Mouse (Mus musculus) limb, embryonic 14.5 days (tissue): ENCODE measurements around the gene Gale. TPM values are rescaled to one million over a fixed set of nuclear protein-coding genes. Genes with fewer than 3 reads are reported as not detected.

Source experiments
- ATAC-seq: fragments of 200-750 bp; cut with Nextera tagmentation; 2 replicates; pipeline ENCODE4 v1.8.0; 2017; ENCODE audit warnings: low read depth, moderate number of reproducible peaks, moderate TSS enrichment; ENCODE audit not compliant: low FRiP score
- DNase-seq: peaks from one replicate; pipeline ENCODE4 v3.0.0-alpha.2; 2015; ENCODE audit warnings: low spot score
- H3K27ac ChIP-seq: fragments of 300-500 bp; sonication (generic); replicated peaks from 2 replicates; pipeline ENCODE4 v1.5.1; 2014; ENCODE audit warnings: low read depth, mild to moderate bottlenecking, low read length, moderate library complexity, mixed read lengths
- H3K27me3 ChIP-seq: fragments of 300-500 bp; sonication (generic); 2 replicates; pipeline ENCODE4 v1.6.1; 2014; ENCODE audit warnings: low read length, mixed read lengths; ENCODE audit not compliant: control insufficient read depth, insufficient read depth
- H3K36me3 ChIP-seq: fragments of 300-500 bp; sonication (generic); 2 replicates; pipeline ENCODE4 v1.6.1; 2014; ENCODE audit warnings: mild to moderate bottlenecking, low read length, moderate library complexity, mixed read lengths; ENCODE audit not compliant: control insufficient read depth, insufficient read depth
- H3K4me1 ChIP-seq: fragments of 300-500 bp; sonication (generic); 2 replicates; pipeline ENCODE4 v1.6.1; 2014; ENCODE audit warnings: antibody characterized with exemption, low read length, mixed read lengths; ENCODE audit not compliant: control insufficient read depth, insufficient read depth
- H3K4me2 ChIP-seq: fragments of 300-500 bp; sonication (generic); replicated peaks from 2 replicates; pipeline ENCODE4 v1.6.1; 2014; ENCODE audit warnings: low read depth, mild to moderate bottlenecking, low read length, moderate library complexity; ENCODE audit not compliant: severe bottlenecking
- H3K4me3 ChIP-seq: fragments of 300-500 bp; sonication (generic); replicated peaks from 2 replicates; pipeline ENCODE4 v1.5.1; 2014; ENCODE audit warnings: low read length
- H3K9ac ChIP-seq: fragments of 300-500 bp; sonication (generic); 2 replicates; pipeline ENCODE4 v1.6.1; 2014; ENCODE audit warnings: mild to moderate bottlenecking, low read depth, low read length, moderate library complexity; ENCODE audit not compliant: severe bottlenecking
- H3K9me3 ChIP-seq: fragments of 300-500 bp; sonication (generic); 2 replicates; pipeline ENCODE4 v1.6.1; 2016; ENCODE audit warnings: low read length; ENCODE audit not compliant: control insufficient read depth
- POLR2A ChIP-seq: fragments of 200-500 bp; IDR thresholded peaks from 2 replicates; pipeline ENCODE4 v1.8.0; 2012; ENCODE audit warnings: inconsistent platforms, mild to moderate bottlenecking, moderate library complexity, borderline replicate concordance; ENCODE audit not compliant: insufficient read depth, insufficient read length; ENCODE audit errors: extremely low read depth
- WGBS: fragments of 180-500 bp; shearing (Covaris S2); extraction: QIAGEN DNeasy Blood & Tissue Kit; methylation state at CpG from one replicate; pipeline ENCODE4 v1.1.7; 2014; 5-methylcytosine and 5-hydroxymethylcytosine counted together
- polyA plus RNA-seq, 2 experiments: library from polyadenylated mRNA; depleted of rRNA in 1 of 2; stranded (reverse) in 1 of 2; unstranded in 1 of 2; fragments of >200 nt; fragmentation: Nextera tagmentation in 1 of 2; extraction: Ambion mirVana in 1 of 2; gene quantifications; 2 replicates each; pipeline versions ENCODE4 v1.2.1 to v1.2.3; 2012 to 2014

Gene Gale
- polyA plus RNA-seq, 2 experiments: 59.3 to 83.7 TPM

GRCm38 (mm10) chr4:135926861-135927260, 36.7 kb upstream of the Gale start:
- no peak overlapping the region for H3K4me2 ChIP-seq
- ATAC-seq (no peak), DNase-seq (no peak)
- H3K4me1 ChIP-seq: peaks cover 3% of the 10 kb centered on the region; the same call in 1 of the 2 replicates
- no peak overlapping the region for H3K4me3 ChIP-seq
- no peaks in the 10 kb centered on the region for H3K9me3 ChIP-seq
- H3K36me3 ChIP-seq: peaks cover 41% of the 10 kb centered on the region
- H3K27ac ChIP-seq: no peak overlapping the region
- no peak overlapping the region for H3K9ac ChIP-seq
- WGBS: 89% methylated on average over 3 of the region's 3 CpGs
- no peak for TF ChIP-seq POLR2A
- no peaks in the 10 kb centered on the region for H3K27me3 ChIP-seq

GRCm38 (mm10) chr4:135928376-135928775, 35.2 kb upstream of the Gale start:
- H3K4me3 ChIP-seq: no peak overlapping the region
- H3K27ac ChIP-seq: no peak overlapping the region
- no peaks in the 10 kb centered on the region for H3K4me1 ChIP-seq
- no peak overlapping the region for H3K4me2 ChIP-seq
- H3K9ac ChIP-seq: no peak overlapping the region
- H3K36me3 ChIP-seq: peaks cover 44% of the 10 kb centered on the region
- DNase-seq (no peak), ATAC-seq (no peak)
- no peaks in the 10 kb centered on the region for H3K27me3 ChIP-seq
- no peaks in the 10 kb centered on the region for H3K9me3 ChIP-seq
- WGBS: 82% methylated on average over 9 of the region's 9 CpGs
- TF ChIP-seq POLR2A: no peak

GRCm38 (mm10) chr4:135929405-135929804, 34.1 kb upstream of the Gale start:
- Histone ChIP-seq H3K27me3 (no peaks in the 10 kb centered on the region), H3K36me3 (peaks cover 49% of the 10 kb centered on the region), H3K4me3 (no peak overlapping the region), H3K4me1 (no peaks in the 10 kb centered on the region), H3K4me2 (no peak overlapping the region), H3K27ac (no peak overlapping the region), H3K9me3 (no peaks in the 10 kb centered on the region), H3K9ac (no peak overlapping the region)
- 92% methylated on average over 5 of the region's 5 CpGs for WGBS
- ATAC-seq: no peak
- DNase-seq: no peak
- TF ChIP-seq POLR2A: no peak

- H3K9ac ChIP-seq: no peak overlapping the region
- WGBS: 90% methylated on average over 9 of the region's 9 CpGs
- no peak overlapping the region for H3K27ac ChIP-seq
- ATAC-seq (no peak), DNase-seq (no peak)
- no peaks in the 10 kb centered on the region for H3K4me1 ChIP-seq
- H3K4me2 ChIP-seq: no peak overlapping the region
- peaks cover 52% of the 10 kb centered on the region for H3K36me3 ChIP-seq
- no peak for TF ChIP-seq POLR2A
- no peaks in the 10 kb centered on the region for H3K27me3 ChIP-seq
- H3K9me3 ChIP-seq: no peaks in the 10 kb centered on the region
- no peak overlapping the region for H3K4me3 ChIP-seq
Observed at GRCm38 (mm10) chr4:135929828-135930227, 33.7 kb upstream of the Gale start.

- H3K9me3 ChIP-seq: no peaks in the 10 kb centered on the region
- H3K4me3 ChIP-seq: no peak overlapping the region
- no peak overlapping the region for H3K27ac ChIP-seq
- ATAC-seq (no peak), DNase-seq (no peak)
- no peaks in the 10 kb centered on the region for H3K4me1 ChIP-seq
- no peak overlapping the region for H3K4me2 ChIP-seq
- no peaks in the 10 kb centered on the region for H3K27me3 ChIP-seq
- H3K36me3 ChIP-seq: peaks cover 52% of the 10 kb centered on the region
- no peak overlapping the region for H3K9ac ChIP-seq
- TF ChIP-seq POLR2A: no peak
- 88% methylated on average over 8 of the region's 8 CpGs for WGBS
Observed at GRCm38 (mm10) chr4:135930239-135930638, 33.3 kb upstream of the Gale start.

- ATAC-seq: no peak
- no peak overlapping the region for H3K4me3 ChIP-seq
- H3K9me3 ChIP-seq: no peaks in the 10 kb centered on the region
- DNase-seq: peak; percentile 49
- WGBS: 62% methylated on average over 5 of the region's 5 CpGs
- H3K27ac ChIP-seq: no peak overlapping the region
- no peak overlapping the region for H3K4me2 ChIP-seq
- H3K36me3 ChIP-seq: peaks cover 41% of the 10 kb centered on the region
- no peak for TF ChIP-seq POLR2A
- no peak overlapping the region for H3K9ac ChIP-seq
- no peaks in the 10 kb centered on the region for H3K27me3 ChIP-seq
- H3K4me1 ChIP-seq: no peaks in the 10 kb centered on the region
Observed at GRCm38 (mm10) chr4:135931832-135932231, 31.7 kb upstream of the Gale start.
